Mouse (Mus musculus) layer of hippocampus, adult 11-12 months (tissue): ENCODE measurements around the gene Rasgef1b.

Source experiments
- DNase-seq: peaks from one replicate; pipeline ENCODE4 v3.0.0; 2022; ENCODE audit warnings: low spot score

The Rasgef1b gene

DNA sequence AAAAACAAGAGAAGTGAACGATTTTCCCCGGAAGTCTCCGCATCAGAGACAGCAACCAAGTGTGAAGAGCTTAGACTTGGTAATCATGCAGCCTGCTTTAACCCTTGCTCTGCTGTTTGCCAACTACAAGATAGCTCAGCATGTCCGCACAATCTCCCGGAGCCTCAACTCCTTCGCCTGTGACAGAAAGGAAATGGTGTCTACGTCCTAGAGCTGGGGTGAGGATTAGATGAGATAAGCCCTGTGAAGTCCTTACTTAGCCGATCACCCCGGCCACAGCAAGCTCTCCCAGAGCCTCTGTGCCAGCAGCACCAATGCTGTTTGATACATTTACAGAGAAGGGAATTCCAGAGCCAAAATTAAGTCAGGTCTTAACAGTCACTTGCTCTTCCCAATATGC is 235.0 kb downstream of the Rasgef1b start:
- DNase-seq, result no peak

- DNase-seq, result no peak
Observed at GRCm38 (mm10) chr5:99493017-99493416, 235.8 kb downstream of the Rasgef1b start.

DNA sequence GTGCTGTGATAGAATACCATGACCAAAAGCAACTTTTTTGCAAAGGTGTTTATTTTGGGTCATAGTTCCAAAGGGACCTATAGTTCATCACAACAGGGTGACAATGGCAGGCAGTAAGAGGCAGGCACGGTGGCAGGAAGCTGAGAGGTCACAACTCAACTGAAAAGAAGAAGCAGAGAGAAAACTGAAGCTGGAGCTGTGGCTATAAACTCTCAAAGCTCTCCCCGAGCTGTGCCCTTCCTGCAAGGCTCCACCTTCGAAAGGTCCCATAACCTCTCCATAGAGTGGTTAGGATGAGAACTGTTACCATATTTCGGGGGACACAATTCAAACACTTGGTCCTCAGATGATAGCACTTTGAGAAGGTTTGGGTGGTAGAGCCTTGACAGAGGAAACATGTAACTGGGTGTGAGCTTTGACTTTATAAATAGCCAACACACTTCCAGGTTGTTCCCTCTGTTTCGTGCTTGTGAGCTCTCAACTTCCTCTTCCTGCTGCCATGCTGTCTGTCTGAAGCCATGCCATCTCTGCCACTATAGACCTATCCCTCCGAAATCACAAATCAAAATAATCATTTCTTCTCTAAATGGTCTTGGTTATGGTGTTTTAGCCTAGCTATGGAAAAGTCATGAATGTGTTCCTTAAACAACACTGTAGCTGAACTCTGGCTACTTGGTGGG is 240.2 kb downstream of the Rasgef1b start:
- DNase-seq, result no peak

GRCm38 (mm10) chr5:99487009-99487858 is 241.6 kb downstream of the Rasgef1b start:
- DNase-seq, result peak; percentile 19

DNA sequence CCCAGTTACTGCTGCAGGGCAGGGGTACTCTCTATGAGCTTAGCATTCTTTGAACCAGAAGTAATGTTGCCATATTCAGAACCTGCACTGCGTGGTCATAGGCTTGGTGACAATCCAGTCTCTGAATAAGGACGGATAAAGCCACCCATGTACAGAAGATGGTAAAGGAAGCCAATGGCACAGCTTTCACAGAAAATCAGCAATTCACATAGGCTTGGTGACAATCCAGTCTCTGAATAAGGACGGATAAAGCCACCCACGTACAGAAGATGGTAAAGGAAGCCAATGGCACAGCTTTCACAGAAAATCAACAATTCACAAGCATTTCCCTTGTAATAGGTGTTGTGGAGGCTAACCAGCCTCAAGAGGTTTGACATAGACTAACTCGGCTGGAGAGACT is 245.7 kb downstream of the Rasgef1b start:
- no peak for DNase-seq

DNA sequence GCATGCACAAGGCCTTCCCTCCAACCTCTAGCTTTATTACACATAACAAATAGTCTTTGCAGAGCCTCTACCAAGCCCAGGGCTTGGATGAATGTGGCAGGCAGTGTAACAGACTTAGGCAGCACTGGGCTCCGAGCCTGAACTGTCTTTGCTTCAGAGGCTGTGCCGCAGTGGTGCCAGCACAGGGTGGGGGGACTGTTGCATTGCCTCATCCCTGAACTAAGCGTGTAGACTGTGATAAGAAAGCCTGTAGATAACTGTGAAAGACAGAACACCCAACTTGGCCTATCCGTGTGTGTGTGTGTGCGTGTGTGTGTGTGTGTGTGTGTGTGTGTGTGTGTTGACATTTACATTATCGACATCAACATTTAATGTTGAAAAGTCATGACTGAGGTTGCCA is 246.3 kb downstream of the Rasgef1b start:
- DNase-seq, result no peak

DNA sequence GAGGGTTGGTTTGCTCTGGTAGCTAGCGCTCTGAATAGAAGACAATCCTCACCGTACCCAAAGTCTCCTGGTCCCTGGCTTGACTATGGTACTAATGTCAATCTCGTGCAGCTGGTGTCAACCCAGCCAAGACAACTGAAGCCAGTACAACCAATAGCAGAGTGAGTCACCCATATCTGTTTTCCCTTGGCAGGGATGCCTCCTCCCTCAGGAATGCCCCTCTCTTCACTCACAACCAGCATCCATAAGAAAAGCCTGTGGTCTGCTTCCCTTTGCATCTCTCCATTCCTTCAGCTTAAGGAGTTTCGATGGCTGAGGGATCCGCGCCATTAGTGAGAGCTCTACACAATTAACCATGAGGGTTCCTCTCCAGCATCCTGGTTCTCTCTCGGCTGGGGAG is 246.8 kb downstream of the Rasgef1b start:
- DNase-seq, result no peak

GRCm38 (mm10) chr5:99480078-99481031 is 248.5 kb downstream of the Rasgef1b start:
- DNase-seq, result no peak

DNA sequence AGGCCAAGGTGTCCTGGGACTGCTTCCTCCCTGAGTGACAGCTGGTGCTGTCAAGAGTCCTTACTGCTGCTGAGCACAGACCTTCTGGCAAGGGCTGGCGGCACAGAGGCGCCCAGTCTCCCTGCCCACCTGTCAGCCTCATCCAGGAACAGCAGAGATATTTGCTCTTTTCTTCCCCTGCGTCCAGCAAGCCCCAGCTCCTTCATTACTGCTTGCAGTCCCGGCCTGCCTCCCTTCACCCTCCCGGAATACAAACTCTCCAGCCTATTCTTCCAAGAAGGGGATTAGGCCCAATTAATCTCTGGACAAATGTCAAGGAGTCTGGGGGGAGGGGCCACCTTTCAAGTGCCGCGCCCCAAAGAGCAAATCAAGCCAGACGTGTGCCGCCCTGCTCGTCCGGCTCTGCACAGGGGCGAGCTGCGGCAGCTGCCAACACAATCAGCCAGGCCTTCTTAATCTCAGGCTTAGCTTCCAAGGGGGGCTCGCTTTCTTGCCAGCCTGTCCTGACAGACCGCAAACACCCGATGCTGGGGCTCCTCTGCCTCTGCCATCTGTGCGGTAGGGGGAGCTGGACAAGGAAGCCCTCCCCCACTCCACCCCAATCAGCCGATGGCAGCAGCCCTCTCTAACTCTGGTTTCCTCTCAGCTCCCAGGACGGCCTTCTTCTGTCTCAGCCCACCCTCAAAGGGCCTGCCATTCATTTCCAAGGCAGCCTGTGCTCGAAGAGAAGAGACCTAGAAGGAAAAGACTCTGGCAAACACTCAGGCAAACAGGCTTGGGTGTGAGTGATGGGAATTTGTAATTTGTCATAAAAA is 249.4 kb downstream of the Rasgef1b start:
- DNase-seq, result peak; percentile 26

DNA sequence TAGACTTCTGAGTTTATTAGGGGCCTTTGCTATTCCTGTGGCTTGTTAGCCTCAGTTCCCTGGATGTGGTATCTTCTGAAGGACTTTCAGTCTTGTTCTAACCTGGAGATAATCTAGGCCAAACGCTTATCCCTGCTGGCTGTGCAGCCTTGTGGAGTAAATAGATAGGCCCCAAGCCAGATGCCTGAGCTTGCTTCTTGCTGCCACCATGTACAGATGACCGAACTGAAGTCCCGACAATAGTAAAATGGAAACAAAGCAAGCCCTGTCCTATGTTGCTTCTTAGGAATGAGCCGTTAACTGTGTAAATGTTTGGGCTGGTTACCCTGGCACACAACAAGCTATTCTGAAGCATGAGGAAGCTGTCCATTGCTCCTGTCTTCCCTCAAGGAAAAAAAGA is 250.1 kb downstream of the Rasgef1b start:
- no peak for DNase-seq

GRCm38 (mm10) chr5:99477420-99477815 is 251.4 kb downstream of the Rasgef1b start:
- DNase-seq, result no peak

DNA sequence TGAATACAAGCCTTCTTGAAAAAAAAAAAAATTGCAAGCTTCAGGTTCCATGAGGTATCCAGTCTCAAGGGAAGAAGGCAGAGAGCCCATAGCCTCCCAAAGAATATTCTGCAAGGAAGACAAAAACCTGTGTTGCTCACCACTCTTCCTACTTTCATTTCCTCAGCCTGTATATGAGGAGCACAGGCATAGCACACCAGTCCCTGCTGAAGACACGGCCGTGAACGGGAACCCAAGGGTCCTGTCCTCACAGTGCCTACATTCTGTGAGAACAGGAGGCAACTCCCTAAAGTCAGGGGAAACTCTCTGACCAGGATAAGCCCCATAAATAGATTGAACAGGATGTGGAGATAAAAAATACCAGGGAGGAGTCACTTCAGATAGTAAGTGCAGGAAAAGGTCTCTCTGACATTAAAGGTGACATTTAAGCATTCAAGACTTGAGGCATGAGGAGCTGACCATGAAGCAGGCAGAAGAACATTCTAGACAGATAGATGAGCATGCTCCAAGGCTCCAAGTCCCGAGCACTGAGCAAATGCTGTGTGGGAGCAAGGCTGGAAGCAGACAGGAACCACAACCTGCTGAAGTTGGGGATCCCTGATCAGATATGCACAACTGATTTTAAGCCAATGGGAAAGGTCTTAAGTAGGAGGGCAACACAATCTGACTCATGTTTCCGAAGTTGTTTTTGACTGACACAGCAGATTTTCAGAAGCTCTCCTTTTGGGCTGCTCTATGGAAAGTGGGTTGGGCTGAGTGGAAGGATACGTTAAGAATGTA is 252.0 kb downstream of the Rasgef1b start:
- DNase-seq, result no peak

- DNase-seq, result no peak
Observed at GRCm38 (mm10) chr5:99472607-99473335, 256.1 kb downstream of the Rasgef1b start.

DNA sequence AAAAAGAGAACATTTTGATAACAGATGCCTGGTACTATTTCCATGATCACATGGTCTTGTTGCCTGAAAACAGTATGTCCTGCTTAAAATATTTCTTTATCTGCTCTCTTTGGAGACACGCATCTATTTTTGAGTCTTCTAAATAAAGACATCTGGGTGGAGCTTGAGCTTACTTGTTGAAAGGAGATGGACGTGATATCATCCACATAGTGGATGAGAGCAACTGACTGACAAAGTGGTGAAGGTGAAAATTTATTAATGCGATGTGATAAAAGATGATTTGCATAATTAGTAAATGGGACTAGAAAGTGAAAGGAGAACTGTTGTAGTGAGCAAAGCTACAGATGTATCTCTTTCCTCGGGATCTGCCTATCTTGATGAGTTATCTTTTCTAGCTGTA is 257.1 kb downstream of the Rasgef1b start:
- DNase-seq, result no peak

GRCm38 (mm10) chr5:99470613-99471012 is 258.3 kb downstream of the Rasgef1b start:
- DNase-seq, result no peak

- DNase-seq, result no peak
Observed at GRCm38 (mm10) chr5:99459007-99459406, 269.9 kb downstream of the Rasgef1b start.

DNA sequence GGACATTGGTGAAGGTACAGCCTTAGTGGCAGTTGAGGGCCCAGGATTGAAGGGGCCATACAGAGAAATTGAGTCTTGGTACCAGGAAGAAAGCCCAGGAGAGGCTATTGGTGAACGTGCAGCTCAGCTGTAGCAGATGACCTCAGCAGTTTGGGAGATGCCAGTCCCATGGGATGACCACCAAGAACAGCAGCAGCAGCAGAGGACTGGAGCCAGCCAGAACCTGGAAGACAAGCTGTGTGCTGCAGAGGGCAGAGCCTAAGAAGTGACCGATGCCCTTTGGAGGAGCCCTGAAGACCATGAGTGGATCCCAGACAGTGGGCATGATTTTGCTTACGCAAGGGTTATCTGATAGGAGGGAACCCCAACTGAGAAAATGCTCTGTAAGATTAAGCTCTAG is 271.6 kb downstream of the Rasgef1b start:
- DNase-seq, result no peak

DNA sequence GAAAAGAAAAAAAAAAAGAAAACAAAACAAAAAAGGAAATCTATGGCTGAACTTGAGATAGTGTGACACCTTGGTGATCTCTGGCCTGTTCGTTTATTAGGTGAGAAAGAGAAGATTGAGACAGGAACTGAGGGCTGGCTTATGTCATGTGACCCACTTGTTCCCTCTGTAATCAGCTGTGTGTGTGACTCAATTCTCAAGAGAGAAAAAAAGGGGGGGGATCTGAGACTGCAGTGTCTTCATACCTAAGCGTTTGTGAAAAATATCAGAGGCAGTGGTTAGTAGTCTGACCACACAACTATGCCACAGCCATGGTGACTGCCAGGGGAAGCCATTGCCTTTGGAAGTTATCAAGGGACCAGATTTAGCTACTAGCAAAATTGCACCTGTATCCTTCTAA is 276.9 kb downstream of the Rasgef1b start:
- no peak for DNase-seq

GRCm38 (mm10) chr5:99451416-99451815 is 277.4 kb downstream of the Rasgef1b start:
- DNase-seq, result no peak

DNA sequence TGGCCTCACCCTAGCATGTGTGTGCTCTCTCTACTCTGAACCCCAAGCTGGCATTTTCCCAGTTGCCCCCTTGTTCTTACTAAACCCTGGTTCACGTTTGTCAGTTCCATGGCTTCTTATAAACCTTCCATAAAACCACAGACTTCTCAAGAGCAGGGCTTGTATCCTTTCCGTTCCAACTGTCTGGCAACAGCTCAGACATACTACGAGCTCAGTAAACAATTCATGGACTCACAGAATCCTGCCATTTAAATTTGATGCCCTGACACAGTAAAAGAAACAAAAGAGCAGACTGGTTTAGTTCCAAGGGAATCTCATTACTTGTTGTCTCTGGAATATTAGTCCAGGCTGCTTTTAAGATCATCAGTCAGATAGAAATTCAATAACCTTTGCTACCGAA is 277.9 kb downstream of the Rasgef1b start:
- DNase-seq, result no peak
